Mouse (Mus musculus) E14TG2a.4 (cell line): ENCODE data around the gene H2-K1.
"Not testable (repeated sequence)": the region's sequence is repeated elsewhere in the genome, so short reads cannot be mapped to it uniquely, and the experiment has no call there.

Source experiments
- H3K27me3 ChIP-seq: 2 replicates; pipeline ENCODE4 v1.6.1; 2014; ENCODE audit warnings: low read length, control low read depth; ENCODE audit not compliant: insufficient read depth
- H3K36me3 ChIP-seq: 2 replicates; pipeline ENCODE4 v1.6.1; 2014; ENCODE audit warnings: low read length, control low read depth; ENCODE audit not compliant: insufficient read depth
- H3K4me1 ChIP-seq: replicated peaks from 2 replicates; pipeline ENCODE4 v1.6.1; 2014; ENCODE audit warnings: low read depth, low read length, control low read depth
- H3K4me3 ChIP-seq: replicated peaks from 2 replicates; pipeline ENCODE4 v1.5.1; 2014; ENCODE audit warnings: mild to moderate bottlenecking, low read length
- H3K9me3 ChIP-seq: 2 replicates; pipeline ENCODE4 v1.6.1; 2014; ENCODE audit warnings: low read length, control low read depth
- CTCF ChIP-seq: conservative IDR thresholded peaks from 2 replicates; pipeline ENCODE4 v1.5.1; 2014; ENCODE audit warnings: low read length
- NANOG ChIP-seq: IDR thresholded peaks from 2 replicates; pipeline ENCODE4 v1.6.1; 2014; ENCODE audit warnings: borderline replicate concordance, low read length, mixed read lengths
- POU5F1 ChIP-seq: IDR thresholded peaks from 2 replicates; pipeline ENCODE4 v1.6.1; 2014; ENCODE audit warnings: low read length, borderline replicate concordance

Gene H2-K1

DNA sequence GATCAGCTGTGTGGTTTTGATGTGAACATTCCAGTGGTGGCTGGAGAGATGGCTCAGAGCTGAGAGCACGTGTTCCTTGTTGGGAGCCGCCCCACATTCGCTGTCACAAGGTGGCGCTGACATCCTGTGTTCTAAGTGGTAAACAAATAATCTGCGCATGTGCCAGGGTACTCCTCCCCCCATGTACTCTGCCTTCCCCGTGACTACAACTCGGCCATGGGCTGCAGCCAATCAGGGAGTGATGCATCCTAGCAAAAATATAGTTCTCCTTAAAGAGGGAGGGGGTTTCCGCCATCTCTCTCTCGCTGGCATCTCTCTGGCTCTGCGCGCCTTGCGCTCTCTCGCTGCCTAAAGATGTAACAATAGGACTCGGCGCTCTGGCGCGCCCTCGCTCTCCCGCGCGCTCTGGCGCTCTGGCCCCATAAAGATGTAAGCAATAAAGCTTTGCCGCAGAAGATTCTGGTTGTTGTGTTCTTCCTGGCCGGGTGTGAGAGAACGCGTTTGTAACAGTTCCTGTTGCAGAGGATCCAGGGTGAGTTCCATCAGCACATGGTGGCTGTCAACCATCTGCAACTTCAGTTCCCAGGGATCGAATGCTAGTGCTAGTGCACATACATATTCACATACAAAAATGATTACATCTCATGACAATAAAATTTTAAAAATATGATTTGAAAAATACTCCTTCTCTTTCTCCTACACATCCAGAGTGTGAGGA lies 18.8 kb downstream of the H2-K1 start:
- peaks cover 54% of the 10 kb centered on the region for H3K4me1 ChIP-seq

DNA sequence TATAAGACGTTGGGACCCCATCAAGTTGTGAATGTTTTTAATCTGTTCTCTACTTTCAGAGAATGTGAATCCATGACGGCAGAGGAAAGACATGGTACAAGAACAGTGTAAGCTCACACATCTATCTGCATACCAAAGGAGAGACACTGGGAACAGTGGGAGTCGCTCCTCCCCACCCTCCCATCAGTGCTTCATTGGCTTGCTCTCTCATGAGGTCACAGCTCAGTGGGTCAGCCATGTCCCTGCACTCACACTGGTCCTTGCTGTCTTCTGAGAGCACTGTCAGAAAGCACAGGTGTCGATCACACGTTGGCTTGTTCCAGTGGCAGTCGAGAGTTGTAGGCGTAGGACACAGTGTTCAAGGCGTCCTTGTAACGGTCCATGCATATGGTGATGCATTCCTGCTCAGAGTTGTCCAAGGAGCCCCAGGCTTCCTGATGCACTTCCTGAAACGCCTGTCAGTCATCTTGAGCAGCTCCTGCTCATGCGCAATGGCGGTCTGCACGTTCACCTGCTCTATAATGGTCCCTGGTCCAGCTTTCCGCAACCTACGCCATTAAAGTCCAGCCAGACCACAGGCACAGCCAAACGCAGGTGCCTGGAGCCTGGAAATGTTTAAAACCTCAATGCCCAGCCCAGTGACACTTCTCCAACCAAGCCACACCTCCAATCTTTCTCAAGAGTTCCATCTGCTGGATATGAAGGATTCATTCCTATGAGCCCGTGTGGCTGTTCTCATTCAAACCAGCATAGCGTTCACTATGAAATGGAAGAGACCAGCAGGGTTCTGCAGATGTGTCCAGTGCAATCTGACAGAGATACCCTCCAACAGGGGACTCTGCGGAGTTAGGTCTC lies 19.7 kb downstream of the H2-K1 start:
- H3K4me1 ChIP-seq = peaks cover 53% of the 10 kb centered on the region
- no peaks in the 10 kb centered on the region for H3K9me3 ChIP-seq
- H3K27me3 ChIP-seq = peaks cover 29% of the 10 kb centered on the region
- TF ChIP-seq CTCF (no peak), NANOG (no peak), POU5F1 (no peak)
- H3K36me3 ChIP-seq = no peaks in the 10 kb centered on the region
- H3K4me3 ChIP-seq = peak overlapping the region; percentile 85

More for the DNA sequence above, 18.8 kb downstream of the H2-K1 start:
- not testable (repeated sequence) for H3K9me3 ChIP-seq, H3K36me3 ChIP-seq
- Histone ChIP-seq H3K27me3 (peaks cover 27% of the 10 kb centered on the region), H3K4me3 (peak overlapping the region; percentile 85)
- peak; percentile 1; the same call in 1 of the 2 replicates for TF ChIP-seq CTCF

DNA sequence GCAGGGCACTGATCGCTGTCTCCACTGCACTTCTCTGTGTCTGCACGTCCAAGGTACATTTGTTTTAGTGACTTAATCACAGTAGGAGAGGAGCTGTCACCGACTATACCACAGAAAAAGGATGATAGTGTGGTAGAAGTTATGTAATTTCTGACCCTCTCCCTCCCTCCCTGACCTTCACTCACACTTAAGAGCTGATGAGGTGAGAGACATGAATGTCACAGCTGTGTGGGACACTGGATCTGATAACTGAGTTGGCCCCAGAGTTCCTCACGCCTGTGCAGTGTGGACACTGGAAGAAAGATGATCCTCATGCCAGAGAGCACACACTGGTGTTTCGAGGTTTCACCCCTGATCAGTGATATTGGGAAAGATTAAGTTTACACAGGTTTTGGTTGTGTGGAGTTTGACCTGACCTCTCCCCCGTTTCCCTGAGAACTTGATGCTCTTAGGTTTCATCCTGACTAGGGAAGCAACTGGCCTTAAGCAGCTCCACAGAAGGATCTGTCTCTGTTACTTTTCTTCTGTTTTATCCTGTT lies 20.6 kb downstream of the H2-K1 start:
- Histone ChIP-seq H3K4me3 (0 out of 2 replicates have a peak overlapping the region, but pooled peaks have one; percentile 85), H3K27me3 (peaks cover 29% of the 10 kb centered on the region), H3K36me3 (no peaks in the 10 kb centered on the region), H3K9me3 (no peaks in the 10 kb centered on the region), H3K4me1 (peaks cover 50% of the 10 kb centered on the region)
- TF ChIP-seq CTCF = no peak

DNA sequence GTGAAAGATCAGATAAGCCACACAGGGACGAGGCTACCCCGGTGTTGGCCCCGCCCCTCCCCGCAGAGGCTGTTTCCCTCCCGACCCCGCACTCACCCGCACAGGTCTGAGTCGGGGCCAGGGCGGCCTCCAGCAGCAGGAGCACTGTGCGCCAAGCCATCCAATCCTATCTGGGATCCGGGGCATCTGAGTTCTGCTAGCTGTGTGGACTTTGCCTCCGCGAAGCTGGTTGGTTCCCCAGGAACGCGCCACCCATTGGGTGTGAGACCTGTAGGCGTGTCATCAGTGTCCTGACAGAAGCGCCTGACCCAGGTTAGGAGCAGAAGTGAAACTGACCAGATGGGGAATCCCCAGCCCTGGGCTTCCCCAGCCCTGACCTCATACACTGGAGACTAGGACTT lies 21.5 kb downstream of the H2-K1 start:
- Histone ChIP-seq H3K4me1 (peaks cover 50% of the 10 kb centered on the region), H3K36me3 (no peaks in the 10 kb centered on the region), H3K4me3 (peak overlapping the region; percentile 82), H3K9me3 (no peaks in the 10 kb centered on the region), H3K27me3 (peaks cover 33% of the 10 kb centered on the region)
- no peak for TF ChIP-seq CTCF
- no peak for TF ChIP-seq NANOG

DNA sequence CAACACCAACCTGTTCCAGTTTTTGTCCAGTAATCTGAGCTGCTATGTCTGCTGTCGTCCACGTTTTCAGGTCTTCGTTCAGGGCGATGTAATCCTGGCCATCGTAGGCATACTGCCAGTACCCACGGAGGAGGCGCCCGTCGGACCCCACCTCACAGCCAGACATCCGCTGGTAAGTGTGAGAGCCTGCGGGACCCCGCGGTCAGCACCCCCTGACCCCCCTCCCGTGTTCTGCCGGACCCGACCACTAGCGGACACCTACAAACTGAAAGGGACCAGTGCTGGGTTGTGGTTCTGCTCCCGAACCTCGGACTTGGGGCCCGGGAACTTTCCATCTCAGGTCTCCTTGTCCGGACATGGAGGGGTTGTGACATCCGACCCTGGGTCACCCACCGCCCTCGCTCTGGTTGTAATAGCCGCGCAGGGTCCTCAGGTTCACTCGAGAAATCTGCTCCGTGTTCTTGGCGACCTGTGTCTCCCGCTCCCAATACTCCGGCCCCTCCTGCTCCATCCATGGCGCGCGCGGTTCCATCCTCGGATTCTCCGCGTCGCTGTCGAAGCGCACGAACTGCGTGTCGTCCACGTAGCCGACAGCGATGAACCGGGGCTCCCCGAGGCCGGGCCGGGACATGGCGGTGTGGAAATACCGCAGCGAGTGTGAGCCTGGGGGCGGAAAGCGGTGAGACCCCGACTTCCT lies 22.1 kb downstream of the H2-K1 start:
- Histone ChIP-seq H3K9me3 (no peaks in the 10 kb centered on the region), H3K27me3 (peaks cover 33% of the 10 kb centered on the region), H3K4me1 (peaks cover 50% of the 10 kb centered on the region), H3K4me3 (peak overlapping the region; percentile 82), H3K36me3 (no peaks in the 10 kb centered on the region)
- TF ChIP-seq NANOG (no peak), CTCF (no peak), POU5F1 (no peak)

DNA sequence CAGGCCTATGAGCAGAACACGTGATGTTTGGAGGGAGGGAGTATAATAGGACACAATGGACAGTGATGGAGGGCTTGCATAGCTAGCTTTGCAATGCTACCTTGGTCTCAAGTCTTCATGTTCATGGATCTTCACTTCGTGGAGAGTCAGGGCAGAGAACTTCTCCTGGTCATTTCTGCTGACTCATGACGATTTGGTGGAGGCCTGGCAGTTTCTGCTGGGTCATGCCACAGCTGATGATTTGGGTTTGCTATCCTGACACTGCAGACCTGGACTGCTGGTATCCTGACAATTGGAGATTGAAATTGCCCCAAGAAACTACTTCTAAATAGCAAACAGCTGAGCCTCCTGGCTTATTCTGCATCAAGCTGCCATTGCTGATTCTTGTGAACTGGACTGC lies 26.6 kb downstream of the H2-K1 start:
- no peaks in the 10 kb centered on the region for H3K36me3 ChIP-seq
- H3K9me3 ChIP-seq = no peaks in the 10 kb centered on the region
- H3K4me3 ChIP-seq = no peak overlapping the region
- TF ChIP-seq NANOG (no peak), POU5F1 (no peak), CTCF (no peak)
- peaks cover 19% of the 10 kb centered on the region for H3K4me1 ChIP-seq
- H3K27me3 ChIP-seq = peaks cover 25% of the 10 kb centered on the region

DNA sequence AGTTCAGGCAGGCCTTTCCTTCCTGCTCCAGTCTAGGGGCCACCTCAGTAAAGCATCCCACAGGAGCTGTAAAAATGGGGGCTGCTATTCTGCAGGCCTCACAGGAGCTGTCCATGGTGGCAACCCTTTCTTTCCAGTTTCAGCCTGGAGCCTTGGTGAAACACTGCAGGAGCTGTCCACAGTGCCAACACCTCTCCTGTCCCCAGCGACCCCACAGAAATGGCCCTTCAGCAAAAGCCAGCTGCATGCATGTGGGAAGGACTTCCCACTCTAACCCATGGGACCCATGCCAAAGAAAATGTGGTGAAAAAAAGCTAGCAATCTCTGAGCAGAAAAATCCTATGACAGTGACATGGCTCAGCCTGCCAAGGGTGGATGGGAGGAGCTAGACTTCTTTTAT lies 27.5 kb downstream of the H2-K1 start:
- H3K36me3 ChIP-seq = no peaks in the 10 kb centered on the region
- TF ChIP-seq NANOG (no peak), CTCF (no peak), POU5F1 (no peak)
- no peaks in the 10 kb centered on the region for H3K9me3 ChIP-seq
- H3K4me1 ChIP-seq = peaks cover 18% of the 10 kb centered on the region
- H3K27me3 ChIP-seq = peaks cover 16% of the 10 kb centered on the region
- H3K4me3 ChIP-seq = no peak overlapping the region

DNA sequence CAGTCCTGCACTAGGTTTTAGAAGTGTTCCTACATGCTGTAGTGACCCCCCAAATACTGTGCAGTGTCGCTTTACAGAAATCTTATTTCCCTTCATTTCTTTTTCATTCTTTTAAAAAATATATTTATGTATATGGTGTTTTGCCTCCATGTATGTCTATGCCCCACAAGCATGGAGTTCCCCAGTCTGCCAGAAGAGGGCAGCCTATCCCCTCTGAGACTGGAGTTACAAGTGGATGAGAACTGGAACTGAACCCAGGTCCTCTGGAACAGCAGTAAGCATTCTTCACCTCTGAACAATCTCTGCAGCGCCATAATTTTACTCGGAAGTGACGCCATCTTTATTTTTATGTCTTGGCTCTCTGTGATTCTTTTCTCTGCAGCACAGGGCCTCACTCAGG lies 30.8 kb downstream of the H2-K1 start:
- TF ChIP-seq POU5F1 = no peak
- no peak for TF ChIP-seq NANOG
- peak; percentile 82 for TF ChIP-seq CTCF
- Histone ChIP-seq H3K4me1 (peaks cover 17% of the 10 kb centered on the region), H3K4me3 (no peak overlapping the region), H3K36me3 (peaks cover 23% of the 10 kb centered on the region), H3K9me3 (no peaks in the 10 kb centered on the region), H3K27me3 (0 out of 2 replicates have a peak, but pooled peaks cover 4% of the 10 kb centered on the region)
